ENCODE assay signal across 9 mouse cellular contexts in genomic region chr12:15811682-15812081, GRCm38 (mm10). TPM values are rescaled to one million over a fixed set of nuclear protein-coding genes. Genes with fewer than 3 reads are reported as not detected.
A peak's percentile ranks its signal among the peaks of the same experiment; 100 is the strongest.
DNase-seq lines count a peak whose midpoint lies in the region; ATAC-seq lines count a peak whose summit lies in the region.
"Had no signal": no experiment of that assay in that cellular context is flagged by ENCODE, and none has a peak within 500 bp of the region (broad histone marks: within the 10 kb centered on the region; RNA-seq: fewer than 3 reads in every experiment).

No protein-coding gene starts in this region.

- H3K36me3 ChIP-seq in forebrain, embryonic 13.5 days (ENCODE audit: poor library complexity, severe bottlenecking): peaks cover 31% of the 10 kb centered on the region
- H3K36me3 ChIP-seq in intestine, embryonic 15.5 days: peaks cover under 1% of the 10 kb centered on the region; the same call in 1 of the 2 replicates
- H3K36me3 ChIP-seq in megakaryocyte, embryonic 14.5 days (replicated peaks; ENCODE audit: low read length): peaks cover 4% of the 10 kb centered on the region
- no peaks in the 10 kb centered on the region for H3K36me3 ChIP-seq in liver, embryonic 11.5 days (ENCODE audit: control insufficient read depth, insufficient read depth, low read length)
- H3K36me3 ChIP-seq: liver, embryonic 13.5 days had no signal

- peak; percentile 24 for DNase-seq in right cerebral cortex, postnatal 25 days
- no peak for DNase-seq in right cerebral cortex, postnatal 4 days
- no peak for DNase-seq in liver, embryonic 11.5 days (ENCODE audit: low spot score)
- no peak for DNase-seq in gastrocnemius, adult 8-10 months (ENCODE audit: low spot score in 2 of 2)
- no peak for DNase-seq in cerebellum, adult 11 months
- DNase-seq: liver, embryonic 13.5 days had no signal

- H3K27ac ChIP-seq in forebrain, embryonic 13.5 days: peak overlapping the region; percentile 97
- 0 out of 2 replicates have a peak overlapping the region, but pooled peaks have one; percentile 9 for H3K27ac ChIP-seq in intestine, embryonic 15.5 days
- H3K27ac ChIP-seq in liver, embryonic 11.5 days (ENCODE audit: low read depth, low read length): no peak overlapping the region
- H3K27ac ChIP-seq: liver, embryonic 13.5 days had no signal

- peak overlapping the region; percentile 72 for H3K4me2 ChIP-seq in forebrain, embryonic 13.5 days
- peak overlapping the region; percentile 83 for H3K4me2 ChIP-seq in intestine, embryonic 15.5 days (replicated peaks)
- H3K4me2 ChIP-seq in liver, embryonic 11.5 days: no peak overlapping the region
- H3K4me2 ChIP-seq: liver, embryonic 13.5 days had no signal

- WGBS in forebrain, embryonic 13.5 days: 8% methylated on average over 4 of the region's 4 CpGs
- 35% methylated on average over 4 of the region's 4 CpGs for WGBS in intestine, embryonic 15.5 days
- 50% methylated on average over 4 of the region's 4 CpGs for WGBS in liver, embryonic 11.5 days

- H3K9me3 ChIP-seq in forebrain, embryonic 13.5 days (replicated peaks): no peaks in the 10 kb centered on the region
- no peaks in the 10 kb centered on the region for H3K9me3 ChIP-seq in intestine, embryonic 15.5 days
- H3K9me3 ChIP-seq in megakaryocyte, embryonic 14.5 days: no peaks in the 10 kb centered on the region
- H3K9me3 ChIP-seq in liver, embryonic 11.5 days (ENCODE audit: control insufficient read depth, low read length): no peaks in the 10 kb centered on the region
- H3K9me3 ChIP-seq: liver, embryonic 13.5 days had no signal

- H3K9ac ChIP-seq in forebrain, embryonic 13.5 days: peak overlapping the region; percentile 90
- H3K9ac ChIP-seq in intestine, embryonic 15.5 days: no peak overlapping the region
- H3K9ac ChIP-seq in liver, embryonic 11.5 days (ENCODE audit: low read depth, low read length): no peak overlapping the region
- H3K9ac ChIP-seq: liver, embryonic 13.5 days had no signal

- peak overlapping the region; percentile 70 for H3K4me3 ChIP-seq in forebrain, embryonic 13.5 days
- no peak overlapping the region for H3K4me3 ChIP-seq in intestine, embryonic 15.5 days (replicated peaks)
- peak overlapping the region; percentile 1 for H3K4me3 ChIP-seq in megakaryocyte, embryonic 14.5 days (replicated peaks)
- no peak overlapping the region for H3K4me3 ChIP-seq in liver, embryonic 11.5 days (ENCODE audit: low read depth, low read length)
- H3K4me3 ChIP-seq: liver, embryonic 13.5 days had no signal

- no peaks in the 10 kb centered on the region for H3K27me3 ChIP-seq in forebrain, embryonic 13.5 days
- H3K27me3 ChIP-seq in intestine, embryonic 15.5 days (replicated peaks): no peaks in the 10 kb centered on the region
- peaks cover 44% of the 10 kb centered on the region for H3K27me3 ChIP-seq in megakaryocyte, embryonic 14.5 days (replicated peaks)
- H3K27me3 ChIP-seq in liver, embryonic 11.5 days (replicated peaks; ENCODE audit: control insufficient read depth, insufficient read depth, low read length): peaks cover 36% of the 10 kb centered on the region

- peaks cover 43% of the 10 kb centered on the region for H3K4me1 ChIP-seq in forebrain, embryonic 13.5 days
- peaks cover 11% of the 10 kb centered on the region; the same call in 1 of the 2 replicates for H3K4me1 ChIP-seq in intestine, embryonic 15.5 days (replicated peaks)
- H3K4me1 ChIP-seq in megakaryocyte, embryonic 14.5 days: peaks cover 37% of the 10 kb centered on the region
- no peaks in the 10 kb centered on the region for H3K4me1 ChIP-seq in liver, embryonic 11.5 days (replicated peaks; ENCODE audit: control insufficient read depth, insufficient read depth, low read length)

- ATAC-seq in forebrain, embryonic 13.5 days: no peak
- no peak for ATAC-seq in intestine, embryonic 15.5 days
- ATAC-seq in liver, embryonic 11.5 days (replicated peaks; ENCODE audit: low FRiP score): no peak

RNA-seq across cellular contexts. Expression of gene Trib2, which starts 5.0 kb away (rescaled TPM):
- 76.6 and 81.6 TPM in 2 replicates for polyA plus RNA-seq in forebrain, embryonic 13.5 days (2015; fragmentation: Nextera tagmentation; extraction: Ambion mirVana)
- polyA plus RNA-seq in intestine, embryonic 15.5 days (2015; fragmentation: Nextera tagmentation; extraction: Ambion mirVana): 18.5 and 21.1 TPM in 2 replicates
- polyA plus RNA-seq in megakaryocyte, embryonic 14.5 days (2012; ENCODE audit: insufficient read depth, low replicate concordance): 2.6 and 9.2 TPM in 2 replicates
- 6.4 and 9.4 TPM in 2 replicates for polyA plus RNA-seq in liver, embryonic 11.5 days (2014; fragmentation: Nextera tagmentation; extraction: Ambion mirVana)
- total RNA-seq in gastrocnemius, adult 8-10 months (2022): 10 to 100 TPM; 12.2 to 17.7 (median 15.8) TPM

Comparison
In these comparisons a context has a peak if more than half of its experiments do, and no peak if none do; other contexts are left out.
1. H3K4me3 ChIP-seq: peak in forebrain, embryonic 13.5 days (single experiment) and megakaryocyte, embryonic 14.5 days (single experiment); none in intestine, embryonic 15.5 days (single experiment) and liver, embryonic 11.5 days (single experiment).